Mouse (Mus musculus) kidney, postnatal 14 days (tissue): ENCODE data around the gene Gm10272.
"Not testable (repeated sequence)": the region's sequence is repeated elsewhere in the genome, so short reads cannot be mapped to it uniquely, and the experiment has no call there.

Experiments
- DNase-seq: peaks from one replicate; pipeline ENCODE4 v3.0.0; 2022; ENCODE audit warnings: mixed read lengths

Gm10272 gene

DNA sequence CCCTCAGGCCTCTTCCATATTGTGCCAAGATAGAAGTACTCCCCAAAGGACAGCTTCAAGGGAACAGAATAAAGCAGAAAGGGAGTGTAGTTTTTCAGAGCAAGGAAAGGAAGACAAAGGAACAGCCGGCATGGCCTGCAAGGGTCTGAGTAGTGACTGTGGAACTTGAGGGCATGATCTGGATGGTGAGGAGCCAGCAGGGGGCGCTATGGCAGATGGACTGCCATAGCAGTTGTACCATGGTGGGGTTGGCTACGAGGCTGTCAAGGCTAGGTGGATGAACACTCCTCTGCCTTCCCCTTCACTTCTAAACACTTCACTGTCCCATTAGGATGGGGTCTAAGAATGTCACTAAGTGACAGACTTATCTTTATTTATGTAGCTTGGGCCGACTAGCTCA lies 22.8 kb downstream of the Gm10272 start:
- no peak for DNase-seq

DNA sequence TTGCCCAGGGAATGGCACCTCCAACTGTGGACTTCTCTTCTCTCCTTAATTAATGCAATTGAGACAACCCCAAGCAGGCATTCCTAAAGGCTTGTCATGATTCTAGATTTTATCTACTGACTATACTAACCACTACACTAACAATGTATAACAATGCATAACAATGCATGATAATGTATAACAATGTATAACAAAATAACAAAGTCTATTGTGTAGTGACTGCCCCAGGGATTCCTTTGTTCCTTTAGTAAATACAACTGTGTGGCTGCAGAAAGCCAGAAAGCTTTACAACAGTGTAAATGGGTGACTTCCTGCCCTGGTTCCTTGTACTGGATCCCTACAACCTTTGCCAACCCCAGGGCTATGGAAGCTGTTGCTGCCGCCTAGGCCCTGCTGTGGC lies 29.5 kb downstream of the Gm10272 start:
- no peak for DNase-seq

DNA sequence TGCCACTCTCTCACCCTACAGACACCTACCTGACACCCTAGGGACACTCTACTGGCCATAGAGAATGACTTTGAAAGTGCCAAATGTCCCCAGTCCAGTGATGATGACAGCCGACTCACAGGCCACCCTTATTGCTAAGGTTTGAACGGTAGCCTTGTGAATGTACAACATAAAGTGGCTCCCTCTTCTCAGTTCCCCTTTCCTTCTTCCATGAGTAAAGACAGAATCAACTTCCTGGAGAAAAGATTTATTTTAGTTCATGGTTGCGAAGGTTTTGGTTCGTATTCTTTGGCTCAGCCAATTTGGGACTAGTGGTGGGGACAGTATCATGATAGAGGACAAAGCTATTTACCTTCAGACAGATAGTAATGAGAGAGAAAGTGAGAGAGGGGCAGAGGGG lies 32.5 kb downstream of the Gm10272 start:
- no peak for DNase-seq

GRCm38 (mm10) chr10:77741924-77742688 lies 35.7 kb downstream of the Gm10272 start, which contains the start of gene Gm18596:
TSS of gene Gm18596 (minus strand) at chr10:77742638.
- DNase-seq = not testable (repeated sequence)

- DNase-seq = not testable (repeated sequence)
Measured at GRCm38 (mm10) chr10:77750686-77751085, 44.3 kb downstream of the Gm10272 start.

DNA sequence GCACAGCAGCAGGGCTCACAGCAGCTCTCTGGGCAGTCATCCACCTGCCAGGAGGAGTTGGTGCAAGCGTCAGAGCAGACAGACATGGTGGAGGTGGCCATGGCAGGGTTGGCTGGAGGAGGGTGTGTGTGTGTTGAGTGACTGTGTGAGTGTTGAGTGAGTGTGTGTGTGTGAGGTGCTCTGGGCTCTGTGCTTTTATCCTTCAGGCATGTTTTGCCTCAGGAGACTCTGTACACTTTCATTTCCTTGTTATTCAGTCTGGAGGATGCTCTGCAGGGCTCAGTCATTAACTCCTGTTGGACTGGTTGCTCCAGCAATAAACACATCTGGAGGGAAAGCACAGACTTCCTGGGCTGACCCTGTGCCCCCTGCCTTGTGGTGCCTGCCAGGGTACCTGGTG lies 44.8 kb downstream of the Gm10272 start, which contains the start of gene Gm9736:
Gm9736 (minus strand) TSS at position 101 of the 400 bp plus-strand sequence.
- not testable (repeated sequence) for DNase-seq

GRCm38 (mm10) chr10:77752312-77752711 lies 45.9 kb downstream of the Gm10272 start:
- DNase-seq = not testable (repeated sequence)

- no peak for DNase-seq
Measured at GRCm38 (mm10) chr10:77753448-77753847, 47.0 kb downstream of the Gm10272 start.
